7 mouse cellular contexts compared by ENCODE assay signal in the genomic region with DNA sequence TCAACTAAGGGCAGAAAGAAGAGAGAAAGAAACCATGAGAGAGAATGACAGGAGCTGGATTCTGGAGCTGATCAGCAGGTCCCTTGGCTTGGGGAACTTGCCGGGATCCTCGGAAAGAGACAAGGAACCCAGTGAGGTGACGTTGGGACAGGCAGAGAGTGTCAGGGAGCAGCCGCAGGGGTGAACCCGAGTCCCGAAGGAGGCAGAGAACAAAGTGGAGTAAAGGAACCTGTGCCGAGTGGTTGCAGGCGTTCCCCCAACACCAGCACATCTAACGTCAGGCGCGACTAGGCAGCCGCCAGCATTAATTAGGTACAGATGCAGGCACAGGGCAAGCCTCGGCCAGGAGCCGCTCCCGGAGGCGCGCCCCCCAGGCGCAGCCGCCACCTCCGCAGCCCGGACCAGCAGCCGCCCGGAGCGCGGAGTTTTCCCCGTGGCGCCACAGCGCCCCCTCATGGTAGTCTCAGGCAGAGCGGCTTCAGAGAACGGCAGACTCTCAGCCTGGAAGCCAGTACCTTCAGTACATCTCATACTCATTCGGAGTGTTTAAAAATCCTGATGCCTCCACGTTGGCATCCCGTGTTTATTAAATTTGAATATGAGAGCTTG. TPM values are rescaled to one million over a fixed set of nuclear protein-coding genes. Genes with fewer than 3 reads are reported as not detected.
DNase-seq lines count a peak whose midpoint lies in the region; ATAC-seq lines count a peak whose summit lies in the region.

No protein-coding gene starts in this region.

- peaks cover 30% of the 10 kb centered on the region for H3K4me1 ChIP-seq in limb, embryonic 11.5 days (ENCODE audit: control insufficient read depth, insufficient read depth, low read length)
- peaks cover 9% of the 10 kb centered on the region; the same call in 1 of the 2 replicates for H3K4me1 ChIP-seq in midbrain, embryonic 14.5 days (ENCODE audit: control insufficient read depth, insufficient read depth, low read length)

- H3K27me3 ChIP-seq in limb, embryonic 11.5 days (ENCODE audit: control insufficient read depth, insufficient read depth, low read length): no peaks in the 10 kb centered on the region
- H3K27me3 ChIP-seq in midbrain, embryonic 14.5 days (ENCODE audit: control insufficient read depth, insufficient read depth, low read length): peaks cover 46% of the 10 kb centered on the region

- H3K36me3 ChIP-seq in limb, embryonic 11.5 days (ENCODE audit: control insufficient read depth, insufficient read depth, low read length): no peaks in the 10 kb centered on the region
- H3K36me3 ChIP-seq in midbrain, embryonic 14.5 days (ENCODE audit: control insufficient read depth, insufficient read depth, low read length): no peaks in the 10 kb centered on the region

- peak overlapping the region; percentile 49 for H3K4me2 ChIP-seq in limb, embryonic 11.5 days (ENCODE audit: low read depth, severe bottlenecking)
- peak overlapping the region; percentile 58 for H3K4me2 ChIP-seq in midbrain, embryonic 14.5 days (ENCODE audit: low read length)

- ATAC-seq in granulocyte monocyte progenitor cell, adult 5-6 weeks (replicated peaks; ENCODE audit: poor library complexity, severe bottlenecking): peak; percentile 86
- peak; percentile 84 for ATAC-seq in limb, embryonic 11.5 days (ENCODE audit: insufficient number of reproducible peaks, low FRiP score, low TSS enrichment, low read depth)
- ATAC-seq in midbrain, embryonic 14.5 days (ENCODE audit: low FRiP score, low TSS enrichment): peak; percentile 69

- H3K27ac ChIP-seq in limb, embryonic 11.5 days (replicated peaks; ENCODE audit: low read depth, low read length): peak overlapping the region; percentile 71
- H3K27ac ChIP-seq in midbrain, embryonic 14.5 days (replicated peaks; ENCODE audit: low read depth, low read length): 0 out of 2 replicates have a peak overlapping the region, but pooled peaks have one; percentile 15

- H3K9me3 ChIP-seq in limb, embryonic 11.5 days (ENCODE audit: control insufficient read depth, low read length): no peaks in the 10 kb centered on the region
- no peaks in the 10 kb centered on the region for H3K9me3 ChIP-seq in midbrain, embryonic 14.5 days (ENCODE audit: control insufficient read depth, low read length)

- H3K9ac ChIP-seq in limb, embryonic 11.5 days (ENCODE audit: low read length): peak overlapping the region; percentile 35; the same call in 1 of the 2 replicates
- H3K9ac ChIP-seq in midbrain, embryonic 14.5 days (replicated peaks; ENCODE audit: low read length): peak overlapping the region; percentile 32; the same call in 1 of the 2 replicates

- 2% methylated on average over 33 of the region's 33 CpGs for WGBS in limb, embryonic 11.5 days
- under 1% methylated on average over 33 of the region's 33 CpGs for WGBS in midbrain, embryonic 14.5 days

- DNase-seq in adrenal gland, adult 8-10 months: peak; percentile 61
- DNase-seq in embryo, embryonic 9.5 days (ENCODE audit: extremely low spot score): peak; percentile 93
- DNase-seq in kidney, adult 11 months: peak; percentile 69
- DNase-seq in limb, embryonic 11.5 days (ENCODE audit: low spot score): peak; percentile 97
- DNase-seq in midbrain, embryonic 14.5 days: peak; percentile 91
- peak; percentile 70 for DNase-seq in spleen, adult 12 weeks (ENCODE audit: low spot score)

- peak overlapping the region; percentile 9; the same call in 1 of the 2 replicates for H3K4me3 ChIP-seq in limb, embryonic 11.5 days (ENCODE audit: low read depth, low read length)
- peak overlapping the region; percentile 30 for H3K4me3 ChIP-seq in midbrain, embryonic 14.5 days (replicated peaks; ENCODE audit: low read depth, low read length)

RNA-seq across cellular contexts. Expression of gene Cpn2, which starts 31.1 kb away (rescaled TPM):
- under 1 TPM; 0.12 to 0.91 (median 0.74) TPM for total RNA-seq in adrenal gland, adult 8-10 months (2022)
- total RNA-seq in granulocyte monocyte progenitor cell, adult 5-6 weeks (2014; fragmentation: Nextera tagmentation): not detected in 2 replicates
- not detected in 2 replicates for total RNA-seq in granulocyte monocyte progenitor cell, adult 5-6 weeks (2017)
- polyA plus RNA-seq in limb, embryonic 11.5 days (2014; fragmentation: Nextera tagmentation; extraction: Ambion mirVana): not detected in 2 replicates
- polyA plus RNA-seq in midbrain, embryonic 14.5 days (2014; fragmentation: Nextera tagmentation; extraction: Ambion mirVana): not detected in 2 replicates

RNA-seq across cellular contexts. Expression of gene Lrrc15, which starts 46.9 kb away (rescaled TPM):
- total RNA-seq in adrenal gland, adult 8-10 months (2022): under 1 TPM in 3 of 4 experiments, not detected in 1; 0.03 to 0.15 (median 0.11) TPM
- not detected in 2 replicates for total RNA-seq in granulocyte monocyte progenitor cell, adult 5-6 weeks (2014; fragmentation: Nextera tagmentation)
- total RNA-seq in granulocyte monocyte progenitor cell, adult 5-6 weeks (2017): not detected in 2 replicates
- polyA plus RNA-seq in limb, embryonic 11.5 days (2014; fragmentation: Nextera tagmentation; extraction: Ambion mirVana): 0.74 and 0.89 TPM in 2 replicates
- polyA plus RNA-seq in midbrain, embryonic 14.5 days (2014; fragmentation: Nextera tagmentation; extraction: Ambion mirVana): 0.13 and 0.43 TPM in 2 replicates

Comparison
In these comparisons a context has a peak if more than half of its experiments do, and no peak if none do; other contexts are left out.
1. Peak in every context shown above with its lines: DNase-seq, ATAC-seq, H3K4me3 ChIP-seq and H3K27ac ChIP-seq.